Mouse (Mus musculus) embryonic fibroblast, embryonic 13.5 days (primary cell): ENCODE data around the gene Agmat.

Experiments used
- CTCF ChIP-seq: IDR thresholded peaks from 2 replicates; pipeline ENCODE4 v1.5.1; 2011; ENCODE audit warnings: mild to moderate bottlenecking, control low read depth, low read length, moderate library complexity, borderline replicate concordance; ENCODE audit not compliant: insufficient read depth
- POLR2A ChIP-seq: IDR thresholded peaks from 2 replicates; pipeline ENCODE4 v1.6.1; 2011; ENCODE audit warnings: low read depth, mild to moderate bottlenecking, control low read depth, low read length, moderate library complexity

GRCm38 (mm10) chr4:141741856-141742255 is 4.6 kb upstream of the Agmat start:
- TF ChIP-seq CTCF, result no peak
- no peak for TF ChIP-seq POLR2A
